Mouse (Mus musculus): Measurements from ENCODE around the gene Blnk. TPM values are rescaled to one million over a fixed set of nuclear protein-coding genes. Genes with fewer than 3 reads are reported as not detected.

Blnk gene
- polyA plus RNA-seq, 1 experiment from 2014 or later = 8.7 TPM

- H3K9ac ChIP-seq (ENCODE audit: low read length) = no peak overlapping the region
- no peak overlapping the region for H3K4me2 ChIP-seq (replicated peaks; ENCODE audit: low read depth)
- no peaks in the 10 kb centered on the region for H3K36me3 ChIP-seq (ENCODE audit: control insufficient read depth, insufficient read depth, low read length)
- no peaks in the 10 kb centered on the region for H3K4me1 ChIP-seq (replicated peaks; ENCODE audit: control insufficient read depth, insufficient read depth)
- no peaks in the 10 kb centered on the region for H3K27me3 ChIP-seq (ENCODE audit: control insufficient read depth, insufficient read depth, low read length)
- H3K4me3 ChIP-seq (ENCODE audit: low read depth, low read length) = no peak overlapping the region
- no peak for ATAC-seq (ENCODE audit: low FRiP score, low TSS enrichment)
- WGBS = 76% methylated on average over 7 of the region's 8 CpGs
- TF ChIP-seq EP300 (optimal IDR thresholded peaks at IDR 0.05) (no peak), CTCF (IDR thresholded peaks at IDR 0.05; ENCODE audit: low read depth) (no peak)
- no peaks in the 10 kb centered on the region for H3K9me3 ChIP-seq (ENCODE audit: control insufficient read depth, low read length)
- no peak for DNase-seq (ENCODE audit: low spot score)
- no peak overlapping the region for H3K27ac ChIP-seq (replicated peaks)
Measured at GRCm38 (mm10) chr19:40992517-40993044, 1.8 kb downstream of the Blnk start.

DNA sequence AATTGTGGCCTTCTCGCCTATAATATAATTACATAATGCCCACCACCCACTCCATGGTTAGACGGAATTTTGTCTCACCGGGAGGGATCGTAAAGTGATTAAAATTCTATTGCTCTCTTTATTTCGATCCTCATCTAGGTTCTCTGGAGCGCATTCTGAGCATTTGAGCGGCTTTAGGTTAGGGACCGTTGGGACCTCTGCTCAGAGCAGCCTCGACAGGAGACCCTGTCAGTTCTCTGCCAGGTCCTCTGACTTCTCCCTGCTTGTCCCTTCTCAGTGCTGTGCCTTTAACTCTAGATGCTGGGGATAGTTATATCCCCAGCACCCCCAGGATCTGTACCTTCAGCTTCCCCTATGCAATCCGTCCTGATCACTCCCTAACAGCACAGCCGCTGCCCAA is 2.2 kb downstream of the Blnk start:
- DNase-seq (ENCODE audit: low spot score) = no peak
- 86% methylated on average over 11 of the region's 11 CpGs for WGBS
- TF ChIP-seq EP300 (optimal IDR thresholded peaks at IDR 0.05) (no peak), CTCF (IDR thresholded peaks at IDR 0.05; ENCODE audit: low read depth) (no peak)
- Histone ChIP-seq H3K27ac (replicated peaks) (no peak overlapping the region), H3K4me3 (ENCODE audit: low read depth, low read length) (no peak overlapping the region), H3K9me3 (ENCODE audit: control insufficient read depth, low read length) (no peaks in the 10 kb centered on the region), H3K4me1 (replicated peaks; ENCODE audit: control insufficient read depth, insufficient read depth) (no peaks in the 10 kb centered on the region), H3K4me2 (replicated peaks; ENCODE audit: low read depth) (no peak overlapping the region), H3K9ac (ENCODE audit: low read length) (no peak overlapping the region), H3K36me3 (ENCODE audit: control insufficient read depth, insufficient read depth, low read length) (no peaks in the 10 kb centered on the region), H3K27me3 (ENCODE audit: control insufficient read depth, insufficient read depth, low read length) (no peaks in the 10 kb centered on the region)
- ATAC-seq (ENCODE audit: low FRiP score, low TSS enrichment) = no peak

DNA sequence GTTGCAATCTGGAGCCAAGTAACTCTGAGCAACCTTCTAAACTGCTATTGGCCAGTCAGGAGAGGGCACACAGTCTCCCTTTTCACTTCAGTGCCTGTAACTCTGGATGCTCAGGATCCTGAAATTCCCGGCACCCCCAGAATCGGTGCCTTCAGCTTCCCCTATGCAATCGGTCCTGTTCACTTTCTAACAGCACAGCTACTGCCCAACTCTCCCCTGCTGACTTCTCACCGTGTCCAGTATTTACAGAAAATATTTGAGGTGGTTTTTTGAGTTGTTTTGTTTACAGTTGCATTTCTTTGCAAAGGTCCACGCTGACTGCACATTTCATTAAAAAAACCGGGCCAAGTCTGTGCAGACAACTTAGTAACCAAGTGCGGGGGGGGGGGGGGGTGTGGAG is 2.7 kb downstream of the Blnk start:
- H3K4me3 ChIP-seq (ENCODE audit: low read depth, low read length) = no peak overlapping the region
- DNase-seq (ENCODE audit: low spot score) (no peak), ATAC-seq (ENCODE audit: low FRiP score, low TSS enrichment) (no peak)
- H3K9me3 ChIP-seq (ENCODE audit: control insufficient read depth, low read length) = no peaks in the 10 kb centered on the region
- TF ChIP-seq CTCF (IDR thresholded peaks at IDR 0.05; ENCODE audit: low read depth) (no peak), EP300 (optimal IDR thresholded peaks at IDR 0.05) (no peak)
- no peak overlapping the region for H3K27ac ChIP-seq (replicated peaks)
- no peak overlapping the region for H3K4me2 ChIP-seq (replicated peaks; ENCODE audit: low read depth)
- H3K9ac ChIP-seq (ENCODE audit: low read length) = no peak overlapping the region
- 72% methylated on average over 7 of the region's 7 CpGs for WGBS
- H3K4me1 ChIP-seq (replicated peaks; ENCODE audit: control insufficient read depth, insufficient read depth) = no peaks in the 10 kb centered on the region
- no peaks in the 10 kb centered on the region for H3K27me3 ChIP-seq (ENCODE audit: control insufficient read depth, insufficient read depth, low read length)
- H3K36me3 ChIP-seq (ENCODE audit: control insufficient read depth, insufficient read depth, low read length) = no peaks in the 10 kb centered on the region

DNA sequence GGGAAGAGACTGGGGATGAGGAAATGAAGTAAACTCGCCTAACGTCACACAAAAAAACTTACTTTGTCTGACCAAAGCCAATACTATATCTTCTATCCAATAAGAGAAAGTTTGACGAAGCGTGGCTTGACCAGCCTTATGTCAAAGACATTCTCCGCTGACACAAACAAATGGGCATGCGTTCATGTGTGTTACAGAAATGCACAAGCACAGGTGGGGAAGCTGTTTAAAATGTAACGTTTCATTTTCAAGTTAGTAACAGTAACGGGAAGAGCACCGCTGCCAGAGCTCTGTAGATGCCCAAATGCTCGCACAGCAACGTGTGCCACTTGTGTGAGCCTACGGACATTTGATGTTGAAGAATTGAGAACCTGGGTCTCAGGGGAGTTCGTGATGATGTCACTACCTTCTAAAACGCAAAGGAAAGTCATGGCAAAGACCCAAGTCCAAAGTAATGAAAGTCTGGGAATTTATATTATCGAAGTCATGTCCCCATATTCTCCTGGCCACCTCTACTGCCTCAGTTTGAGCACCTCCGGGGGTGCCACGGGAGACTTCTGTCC is 3.5 kb downstream of the Blnk start:
- no peaks in the 10 kb centered on the region for H3K27me3 ChIP-seq (ENCODE audit: control insufficient read depth, insufficient read depth, low read length)
- H3K9me3 ChIP-seq (ENCODE audit: control insufficient read depth, low read length) = no peaks in the 10 kb centered on the region
- H3K4me2 ChIP-seq (replicated peaks; ENCODE audit: low read depth) = no peak overlapping the region
- 89% methylated on average over 17 of the region's 17 CpGs for WGBS
- DNase-seq (ENCODE audit: low spot score) (no peak), ATAC-seq (ENCODE audit: low FRiP score, low TSS enrichment) (no peak)
- H3K9ac ChIP-seq (ENCODE audit: low read length) = no peak overlapping the region
- TF ChIP-seq EP300 (optimal IDR thresholded peaks at IDR 0.05) = no peak
- TF ChIP-seq CTCF (IDR thresholded peaks at IDR 0.05; ENCODE audit: low read depth) = no peak
- H3K27ac ChIP-seq (replicated peaks) = no peak overlapping the region
- H3K4me1 ChIP-seq (replicated peaks; ENCODE audit: control insufficient read depth, insufficient read depth) = no peaks in the 10 kb centered on the region
- no peak overlapping the region for H3K4me3 ChIP-seq (ENCODE audit: low read depth, low read length)
- H3K36me3 ChIP-seq (ENCODE audit: control insufficient read depth, insufficient read depth, low read length) = no peaks in the 10 kb centered on the region

DNA sequence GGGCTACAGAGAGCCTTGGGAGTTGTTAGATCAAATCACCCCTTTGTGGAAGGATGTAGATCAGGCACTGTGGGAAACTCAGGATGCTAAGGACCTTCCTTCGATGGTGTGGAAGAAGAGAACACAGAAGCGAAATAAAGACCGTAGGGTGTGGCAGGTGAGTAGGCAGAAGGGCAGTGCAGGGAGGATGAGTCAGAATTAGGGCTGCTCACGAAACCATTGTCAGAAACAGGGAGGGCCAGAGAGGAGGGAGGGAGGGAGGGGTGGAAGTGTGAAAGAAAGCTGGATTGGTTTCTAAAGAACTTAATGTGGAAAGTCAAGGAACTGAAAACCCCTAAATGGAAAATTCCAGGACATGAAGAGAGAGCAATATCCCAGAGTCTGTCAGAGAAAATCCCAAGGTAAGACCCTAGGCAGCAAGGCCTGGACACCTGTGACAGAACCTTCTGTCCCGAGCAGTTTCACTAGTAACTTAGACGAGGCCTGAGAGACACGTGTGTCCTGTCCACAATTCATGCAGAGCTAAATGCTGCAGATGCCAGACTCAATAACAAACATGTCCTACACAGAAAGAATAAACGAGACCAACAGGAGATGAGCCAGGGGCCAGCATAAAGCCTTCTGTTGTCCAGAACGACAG is 4.3 kb downstream of the Blnk start:
- no peaks in the 10 kb centered on the region for H3K4me1 ChIP-seq (replicated peaks; ENCODE audit: control insufficient read depth, insufficient read depth)
- H3K4me3 ChIP-seq (ENCODE audit: low read depth, low read length) = no peak overlapping the region
- ATAC-seq (ENCODE audit: low FRiP score, low TSS enrichment) (no peak), DNase-seq (ENCODE audit: low spot score) (no peak)
- no peak for TF ChIP-seq EP300 (optimal IDR thresholded peaks at IDR 0.05)
- no peak for TF ChIP-seq CTCF (IDR thresholded peaks at IDR 0.05; ENCODE audit: low read depth)
- H3K36me3 ChIP-seq (ENCODE audit: control insufficient read depth, insufficient read depth, low read length) = no peaks in the 10 kb centered on the region
- 72% methylated on average over 9 of the region's 9 CpGs for WGBS
- no peak overlapping the region for H3K4me2 ChIP-seq (replicated peaks; ENCODE audit: low read depth)
- H3K27ac ChIP-seq (replicated peaks) = no peak overlapping the region
- H3K9me3 ChIP-seq (ENCODE audit: control insufficient read depth, low read length) = no peaks in the 10 kb centered on the region
- no peak overlapping the region for H3K9ac ChIP-seq (ENCODE audit: low read length)
- no peaks in the 10 kb centered on the region for H3K27me3 ChIP-seq (ENCODE audit: control insufficient read depth, insufficient read depth, low read length)

DNA sequence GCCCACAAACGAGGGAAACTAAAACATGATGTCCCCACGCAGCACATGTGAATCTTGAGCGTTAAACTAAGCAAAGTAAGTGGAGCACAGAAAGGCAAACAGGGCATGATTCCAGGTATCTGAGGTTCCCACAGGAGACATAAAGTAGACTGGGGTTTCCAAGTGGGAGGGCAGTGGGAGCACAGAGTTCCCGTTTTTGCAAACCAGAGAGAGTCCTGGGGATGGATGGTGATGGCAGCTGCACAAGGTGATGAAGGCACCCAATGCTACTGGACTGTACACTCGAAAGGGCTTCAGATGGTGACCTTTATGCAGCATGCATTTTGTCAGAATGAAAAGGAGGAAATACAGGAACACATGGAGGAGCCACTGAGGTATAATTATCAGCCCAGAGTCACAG is 5.5 kb downstream of the Blnk start:
- DNase-seq (ENCODE audit: low spot score) (no peak), ATAC-seq (ENCODE audit: low FRiP score, low TSS enrichment) (no peak)
- WGBS = 78% methylated on average over 5 of the region's 5 CpGs
- no peak overlapping the region for H3K27ac ChIP-seq (replicated peaks)
- H3K4me1 ChIP-seq (replicated peaks; ENCODE audit: control insufficient read depth, insufficient read depth) = no peaks in the 10 kb centered on the region
- no peak overlapping the region for H3K4me3 ChIP-seq (ENCODE audit: low read depth, low read length)
- H3K36me3 ChIP-seq (ENCODE audit: control insufficient read depth, insufficient read depth, low read length) = no peaks in the 10 kb centered on the region
- no peaks in the 10 kb centered on the region for H3K27me3 ChIP-seq (ENCODE audit: control insufficient read depth, insufficient read depth, low read length)
- no peaks in the 10 kb centered on the region for H3K9me3 ChIP-seq (ENCODE audit: control insufficient read depth, low read length)
- no peak overlapping the region for H3K9ac ChIP-seq (ENCODE audit: low read length)
- no peak overlapping the region for H3K4me2 ChIP-seq (replicated peaks; ENCODE audit: low read depth)
- TF ChIP-seq EP300 (optimal IDR thresholded peaks at IDR 0.05) (no peak), CTCF (IDR thresholded peaks at IDR 0.05; ENCODE audit: low read depth) (no peak)
